Mouse (Mus musculus) liver, postnatal 0 days (tissue): Measurements from ENCODE around the gene Cdkl2.

Source experiments
- CTCF ChIP-seq: sonication (generic); IDR thresholded peaks from 2 replicates; pipeline ENCODE4 v1.5.1; 2016; ENCODE audit warnings: antibody characterized with exemption, low read depth
- EP300 ChIP-seq: IDR thresholded peaks from 2 replicates; pipeline ENCODE4 v1.6.1; 2016; ENCODE audit warnings: antibody characterized with exemption, low read depth, mild to moderate bottlenecking

DNA sequence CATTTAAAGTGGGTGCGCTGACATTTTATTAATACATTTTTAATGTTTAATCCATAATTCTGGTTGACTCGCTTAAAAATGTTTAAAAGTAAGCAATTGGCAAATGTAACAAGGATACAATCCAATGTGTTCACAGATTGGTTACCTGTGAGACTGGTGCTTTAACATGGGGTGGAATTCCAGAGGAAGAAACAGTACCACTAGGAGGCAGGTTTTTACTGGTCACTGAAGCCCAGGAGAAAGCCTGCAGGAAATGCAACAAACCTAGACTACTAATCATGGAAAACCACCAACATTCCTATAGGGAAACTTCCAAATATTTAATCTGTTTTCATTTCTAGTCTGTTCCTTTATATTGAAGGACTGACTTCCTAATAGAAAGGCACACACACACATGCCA is 19.5 kb upstream of the Cdkl2 start:
- peak; percentile 32 for TF ChIP-seq CTCF
- TF ChIP-seq EP300 = no peak
